Mouse (Mus musculus) kidney, embryonic 15.5 days (tissue): ENCODE data around the gene Pth2r. TPM values are rescaled to one million over a fixed set of nuclear protein-coding genes. Genes with fewer than 3 reads are reported as not detected.
A peak's percentile ranks its signal among the peaks of the same experiment; 100 is the strongest.

Source experiments
- ATAC-seq: fragments of 200-750 bp; cut with Nextera tagmentation; replicated peaks from 2 replicates; pipeline ENCODE4 v1.8.0; 2017; ENCODE audit warnings: moderate TSS enrichment; ENCODE audit not compliant: low FRiP score
- H3K27ac ChIP-seq: fragments of 300-500 bp; sonication (generic); 2 replicates; pipeline ENCODE4 v1.5.1; 2015; ENCODE audit warnings: mild to moderate bottlenecking, inconsistent platforms
- H3K27me3 ChIP-seq: fragments of 300-500 bp; sonication (generic); 2 replicates; pipeline ENCODE4 v1.6.1; 2015; ENCODE audit warnings: inconsistent platforms
- H3K36me3 ChIP-seq: fragments of 300-500 bp; sonication (generic); 2 replicates; pipeline ENCODE4 v1.6.1; 2015; ENCODE audit warnings: inconsistent platforms
- H3K4me1 ChIP-seq: fragments of 300-500 bp; sonication (generic); 2 replicates; pipeline ENCODE4 v1.6.1; 2015; ENCODE audit warnings: inconsistent platforms
- H3K4me2 ChIP-seq: fragments of 300-500 bp; sonication (generic); 2 replicates; pipeline ENCODE4 v1.6.1; 2015; ENCODE audit warnings: moderate library complexity, mild to moderate bottlenecking, inconsistent platforms
- H3K4me3 ChIP-seq: fragments of 300-500 bp; sonication (generic); replicated peaks from 2 replicates; pipeline ENCODE4 v1.5.1; 2015; ENCODE audit warnings: mild to moderate bottlenecking, inconsistent platforms
- H3K9ac ChIP-seq: fragments of 300-500 bp; sonication (generic); 2 replicates; pipeline ENCODE4 v1.6.1; 2015; ENCODE audit warnings: mild to moderate bottlenecking, inconsistent platforms
- H3K9me3 ChIP-seq: fragments of 300-500 bp; sonication (generic); replicated peaks from 2 replicates; pipeline ENCODE4 v1.6.1; 2016; ENCODE audit warnings: inconsistent platforms
- WGBS: fragments of 180-500 bp; shearing (Covaris S2); methylation state at CpG from one replicate; pipeline ENCODE4 v1.1.7; 2015; ENCODE audit warnings: mixed read lengths; 5-methylcytosine and 5-hydroxymethylcytosine counted together
- polyA plus RNA-seq: library from polyadenylated mRNA; unstranded; fragments of >200 nt; fragmentation: Nextera tagmentation; extraction: Ambion mirVana; gene quantifications from 2 replicates; pipeline ENCODE4 v1.2.1, GENCODE M21; 2015

Pth2r gene
- polyA plus RNA-seq: not detected in 2 replicates

- no peaks in the 10 kb centered on the region for H3K4me1 ChIP-seq
- 85% methylated on average over 6 of the region's 6 CpGs for WGBS
- H3K9me3 ChIP-seq: no peaks in the 10 kb centered on the region
- no peak within 1 kb of the TSS for H3K27ac ChIP-seq
- H3K9ac ChIP-seq: no peak within 1 kb of the TSS
- no peak for ATAC-seq
- no peaks in the 10 kb centered on the region for H3K36me3 ChIP-seq
- no peak within 1 kb of the TSS for H3K4me3 ChIP-seq
- no peaks in the 10 kb centered on the region for H3K27me3 ChIP-seq
- no peak within 1 kb of the TSS for H3K4me2 ChIP-seq
These were observed at the start of gene Pth2r for GRCm38 (mm10) chr1:65281756-65282155. Pth2r (plus strand) TSS chr1:65282056.

- Histone ChIP-seq H3K4me2 (no peak overlapping the region), H3K9me3 (no peaks in the 10 kb centered on the region), H3K36me3 (peaks cover 22% of the 10 kb centered on the region), H3K9ac (no peak overlapping the region), H3K27ac (no peak overlapping the region), H3K27me3 (no peaks in the 10 kb centered on the region), H3K4me3 (no peak overlapping the region), H3K4me1 (no peaks in the 10 kb centered on the region)
- no peak for ATAC-seq
- WGBS: 82% methylated on average over 3 of the region's 3 CpGs
These were observed 44.1 kb upstream of the Pth2r start for GRCm38 (mm10) chr1:65237712-65238111.

GRCm38 (mm10) chr1:65245637-65246036, 36.2 kb upstream of the Pth2r start:
- Histone ChIP-seq H3K4me1 (no peaks in the 10 kb centered on the region), H3K36me3 (peaks cover 25% of the 10 kb centered on the region), H3K9ac (no peak overlapping the region), H3K9me3 (no peaks in the 10 kb centered on the region), H3K4me3 (no peak overlapping the region), H3K27ac (no peak overlapping the region), H3K4me2 (no peak overlapping the region), H3K27me3 (no peaks in the 10 kb centered on the region)
- WGBS: 87% methylated on average over 1 of the region's 1 CpGs
- no peak for ATAC-seq

GRCm38 (mm10) chr1:65280461-65280860, 1.4 kb upstream of the Pth2r start:
- no peak overlapping the region for H3K9ac ChIP-seq
- H3K36me3 ChIP-seq: no peaks in the 10 kb centered on the region
- no peak overlapping the region for H3K27ac ChIP-seq
- no peaks in the 10 kb centered on the region for H3K9me3 ChIP-seq
- H3K27me3 ChIP-seq: no peaks in the 10 kb centered on the region
- H3K4me1 ChIP-seq: no peaks in the 10 kb centered on the region
- no peak overlapping the region for H3K4me2 ChIP-seq
- H3K4me3 ChIP-seq: no peak overlapping the region
- no peak for ATAC-seq
- WGBS: 52% methylated on average over 3 of the region's 3 CpGs

- H3K9ac ChIP-seq: no peak overlapping the region
- no peak overlapping the region for H3K4me2 ChIP-seq
- no peak overlapping the region for H3K27ac ChIP-seq
- no peaks in the 10 kb centered on the region for H3K36me3 ChIP-seq
- no peak for ATAC-seq
- no peaks in the 10 kb centered on the region for H3K4me1 ChIP-seq
- H3K4me3 ChIP-seq: no peak overlapping the region
- no peaks in the 10 kb centered on the region for H3K9me3 ChIP-seq
- H3K27me3 ChIP-seq: no peaks in the 10 kb centered on the region
- 7% methylated on average over 6 of the region's 6 CpGs for WGBS
These were observed 910 bp downstream of the Pth2r start for GRCm38 (mm10) chr1:65282766-65283165.

GRCm38 (mm10) chr1:65308476-65308875, 26.6 kb downstream of the Pth2r start:
- H3K9me3 ChIP-seq: no peaks in the 10 kb centered on the region
- no peak for ATAC-seq
- 33% methylated on average over 3 of the region's 3 CpGs for WGBS
- no peak overlapping the region for H3K9ac ChIP-seq
- H3K4me2 ChIP-seq: no peak overlapping the region
- no peak overlapping the region for H3K27ac ChIP-seq
- no peaks in the 10 kb centered on the region for H3K36me3 ChIP-seq
- peaks cover 20% of the 10 kb centered on the region for H3K27me3 ChIP-seq
- H3K4me3 ChIP-seq: no peak overlapping the region
- peaks cover 11% of the 10 kb centered on the region for H3K4me1 ChIP-seq

GRCm38 (mm10) chr1:65311214-65311933, 29.5 kb downstream of the Pth2r start:
- H3K4me2 ChIP-seq: peak overlapping the region; percentile 75
- peaks cover 11% of the 10 kb centered on the region for H3K4me1 ChIP-seq
- no peaks in the 10 kb centered on the region for H3K36me3 ChIP-seq
- 1% methylated on average over 29 of the region's 29 CpGs for WGBS
- H3K9me3 ChIP-seq: no peaks in the 10 kb centered on the region
- peaks cover 20% of the 10 kb centered on the region for H3K27me3 ChIP-seq
- ATAC-seq: peak; percentile 75
- no peak overlapping the region for H3K9ac ChIP-seq
- no peak overlapping the region for H3K27ac ChIP-seq
- H3K4me3 ChIP-seq: peak overlapping the region; percentile 37

GRCm38 (mm10) chr1:65312118-65312517, 30.3 kb downstream of the Pth2r start:
- H3K9me3 ChIP-seq: no peaks in the 10 kb centered on the region
- no peak for ATAC-seq

GRCm38 (mm10) chr1:65312896-65313295, 31.0 kb downstream of the Pth2r start:
- no peaks in the 10 kb centered on the region for H3K36me3 ChIP-seq
- no peak overlapping the region for H3K9ac ChIP-seq
- no peak overlapping the region for H3K4me2 ChIP-seq
- no peak for ATAC-seq
- WGBS: 71% methylated on average over 2 of the region's 2 CpGs
- no peak overlapping the region for H3K4me3 ChIP-seq
- peaks cover 11% of the 10 kb centered on the region for H3K4me1 ChIP-seq
- no peaks in the 10 kb centered on the region for H3K9me3 ChIP-seq
- H3K27me3 ChIP-seq: peaks cover 20% of the 10 kb centered on the region
- H3K27ac ChIP-seq: no peak overlapping the region

More at GRCm38 (mm10) chr1:65312118-65312517, 30.3 kb downstream of the Pth2r start:
- peaks cover 11% of the 10 kb centered on the region for H3K4me1 ChIP-seq
- H3K27me3 ChIP-seq: peaks cover 20% of the 10 kb centered on the region
- no peaks in the 10 kb centered on the region for H3K36me3 ChIP-seq
- peak overlapping the region; percentile 75 for H3K4me2 ChIP-seq
- WGBS: 14% methylated on average over 7 of the region's 7 CpGs
- no peak overlapping the region for H3K9ac ChIP-seq
- H3K27ac ChIP-seq: no peak overlapping the region
- H3K4me3 ChIP-seq: peak overlapping the region; percentile 37; the same call in 1 of the 2 replicates

GRCm38 (mm10) chr1:65314054-65315021, 32.5 kb downstream of the Pth2r start:
- no peak overlapping the region for H3K27ac ChIP-seq
- no peaks in the 10 kb centered on the region for H3K9me3 ChIP-seq
- H3K36me3 ChIP-seq: no peaks in the 10 kb centered on the region
- no peak overlapping the region for H3K9ac ChIP-seq
- no peak overlapping the region for H3K4me2 ChIP-seq
- 66% methylated on average over 13 of the region's 13 CpGs for WGBS
- H3K4me1 ChIP-seq: peaks cover 11% of the 10 kb centered on the region
- no peak overlapping the region for H3K4me3 ChIP-seq
- peaks cover 20% of the 10 kb centered on the region for H3K27me3 ChIP-seq
- no peak for ATAC-seq

GRCm38 (mm10) chr1:65315022-65315407, 33.2 kb downstream of the Pth2r start:
- Histone ChIP-seq H3K27ac (no peak overlapping the region), H3K9ac (no peak overlapping the region), H3K4me1 (peaks cover 11% of the 10 kb centered on the region), H3K9me3 (no peaks in the 10 kb centered on the region), H3K36me3 (no peaks in the 10 kb centered on the region), H3K4me3 (no peak overlapping the region), H3K27me3 (peaks cover 19% of the 10 kb centered on the region), H3K4me2 (no peak overlapping the region)
- no peak for ATAC-seq
- WGBS: 86% methylated on average over 8 of the region's 8 CpGs

- no peak overlapping the region for H3K4me2 ChIP-seq
- H3K27me3 ChIP-seq: no peaks in the 10 kb centered on the region
- no peaks in the 10 kb centered on the region for H3K36me3 ChIP-seq
- WGBS: 94% methylated on average over 5 of the region's 5 CpGs
- H3K27ac ChIP-seq: no peak overlapping the region
- H3K9ac ChIP-seq: no peak overlapping the region
- ATAC-seq: no peak
- H3K9me3 ChIP-seq: no peaks in the 10 kb centered on the region
- H3K4me3 ChIP-seq: no peak overlapping the region
- no peaks in the 10 kb centered on the region for H3K4me1 ChIP-seq
These were observed 52.2 kb downstream of the Pth2r start for GRCm38 (mm10) chr1:65334026-65334425.
